Mouse (Mus musculus) ES-E14 (cell line): ENCODE results near the gene Pde7b. TPM values are rescaled to one million over a fixed set of nuclear protein-coding genes. Genes with fewer than 3 reads are reported as not detected.
A peak's percentile ranks its signal among the peaks of the same experiment; 100 is the strongest.

Experiments
- DNase-seq: peaks from one replicate; pipeline ENCODE4 v3.0.0-alpha.2; 2013; ENCODE audit warnings: low read depth, low spot score
- H3K27ac ChIP-seq: 2 replicates; pipeline ENCODE4 v1.5.1; 2012; ENCODE audit warnings: low read depth, mild to moderate bottlenecking, low read length, moderate library complexity, mixed read lengths; ENCODE audit not compliant: poor library complexity, insufficient read depth, severe bottlenecking
- H3K36me3 ChIP-seq: 2 replicates; pipeline ENCODE4 v1.6.1; 2012; ENCODE audit warnings: mild to moderate bottlenecking, low read length, moderate library complexity, mixed read lengths; ENCODE audit not compliant: control insufficient read depth, poor library complexity, insufficient read depth, severe bottlenecking
- H3K4me1 ChIP-seq, 2 experiments: fragments of 150-350 bp in 1 of 2; sonication (generic) in 1 of 2; 2 replicates each; pipeline ENCODE4 v1.6.1; 2012; ENCODE audit warnings: low read length in 2 of 2, mild to moderate bottlenecking in 1 of 2, mixed read lengths in 1 of 2; ENCODE audit not compliant: control insufficient read depth in 2 of 2, insufficient read depth in 2 of 2, poor library complexity in 1 of 2
- H3K4me3 ChIP-seq, 2 experiments: fragments of 150-350 bp in 1 of 2; sonication (generic) in 1 of 2; 2 replicates each; pipeline ENCODE4 v1.5.1; 2012; ENCODE audit warnings: low read length in 2 of 2, low read depth in 1 of 2, mild to moderate bottlenecking in 1 of 2, mixed read lengths in 1 of 2; ENCODE audit not compliant: insufficient read depth in 1 of 2, poor library complexity in 1 of 2, severe bottlenecking in 1 of 2
- H3K9ac ChIP-seq: 2 replicates; pipeline ENCODE4 v1.6.1; 2012; ENCODE audit warnings: low read depth, mild to moderate bottlenecking, low read length, mixed read lengths; ENCODE audit not compliant: poor library complexity, insufficient read depth, severe bottlenecking
- H3K9me3 ChIP-seq: fragments of 150-350 bp; sonication (generic); 2 replicates; pipeline ENCODE4 v1.6.1; 2012; ENCODE audit warnings: low read depth, mild to moderate bottlenecking, low read length; ENCODE audit not compliant: control insufficient read depth, insufficient read depth
- CHD2 ChIP-seq: IDR thresholded peaks from 2 replicates; pipeline ENCODE4 v1.6.1; 2014; ENCODE audit warnings: mild to moderate bottlenecking, low read depth, low read length, inconsistent platforms
- HCFC1 ChIP-seq: IDR thresholded peaks from 2 replicates; pipeline ENCODE4 v1.6.1; 2012; ENCODE audit warnings: low read length, inconsistent platforms, borderline replicate concordance; ENCODE audit not compliant: insufficient read depth
- MAFK ChIP-seq: IDR thresholded peaks from 2 replicates; pipeline ENCODE4 v1.6.1; 2014; ENCODE audit warnings: mild to moderate bottlenecking, low read depth, low read length, inconsistent platforms; ENCODE audit not compliant: insufficient read depth
- ZC3H11A ChIP-seq: IDR thresholded peaks from 2 replicates; pipeline ENCODE4 v1.6.1; 2012; ENCODE audit warnings: low read depth, mild to moderate bottlenecking, inconsistent platforms, low read length, borderline replicate concordance
- ZNF384 ChIP-seq: IDR thresholded peaks from 2 replicates; pipeline ENCODE4 v1.6.1; 2012; ENCODE audit warnings: low read depth, low read length, inconsistent platforms
- in situ Hi-C, 2 experiments: fragments of 600-800 bp; cut with MboI; formaldehyde crosslinking; loops; one replicate each; pipeline ENCODE4 v1.15.1; 2025; ENCODE audit warnings: low sequenced_read_pairs in 2 of 2, inconsistent platforms in 1 of 2; ENCODE audit not compliant: unreplicated experiment in 2 of 2
- total RNA-seq: library from RNA; depleted of rRNA; stranded (reverse); fragments of 300-350 nt; gene quantifications from 2 replicates; pipeline ENCODE4 v1.2.3, GENCODE M21; 2012; rRNA removed

Gene Pde7b
- total RNA-seq, 1 experiment: 0.13 TPM

- DNase-seq: no peak
- Histone ChIP-seq H3K4me1 (no peaks in the 10 kb centered on the region), H3K9ac (no peak overlapping the region), H3K4me3 (no peak overlapping the region), H3K27ac (no peak overlapping the region), H3K36me3 (no peaks in the 10 kb centered on the region), H3K9me3 (no peaks in the 10 kb centered on the region)
- in situ Hi-C loops: loop anchor here in 1 of 2 experiments (25.0 kb wide), 1 partner anchor 565 kb away; no protein-coding TSS in a partner anchor
- TF ChIP-seq ZC3H11A (peak; percentile 91), HCFC1 (no peak)
Observed at GRCm38 (mm10) chr10:20372046-20372445, 352.8 kb downstream of the Pde7b start.

DNA sequence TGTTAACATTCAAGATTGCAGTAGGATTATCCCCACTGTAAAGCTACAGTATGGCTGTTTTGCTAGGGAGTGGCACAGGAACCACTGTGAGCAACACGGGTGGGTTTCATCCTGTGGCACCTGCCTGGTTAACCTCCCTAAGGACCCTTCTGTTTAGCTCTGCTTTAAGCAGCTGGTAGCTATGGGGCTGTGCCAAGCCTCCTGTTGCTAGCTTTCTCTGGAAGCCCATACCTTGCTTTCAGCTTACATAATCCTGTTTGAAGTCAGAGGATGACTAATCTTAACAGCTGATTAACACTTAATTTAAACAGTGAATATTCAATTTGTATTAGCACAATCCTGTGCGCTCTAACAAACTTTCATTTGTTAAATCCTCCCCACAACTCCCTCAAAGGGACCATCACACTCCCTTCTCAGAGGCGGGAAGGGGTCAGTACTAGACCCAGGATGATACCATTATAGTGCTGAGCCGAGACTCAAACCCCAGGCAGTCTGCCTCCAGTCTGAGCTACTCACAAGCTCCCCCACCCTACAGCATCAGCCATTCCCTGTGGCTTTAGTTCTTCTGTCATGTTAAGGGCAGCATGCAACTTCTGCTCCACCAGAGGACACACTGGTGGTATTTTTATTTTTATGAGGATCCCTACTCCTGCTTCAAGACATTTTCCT is 362.3 kb downstream of the Pde7b start:
- no peak for DNase-seq
- Histone ChIP-seq H3K4me1 (0 out of 4 replicates have a peak, but pooled peaks cover 0 to 2% of the 10 kb centered on the region in 2 experiments), H3K27ac (no peak overlapping the region), H3K36me3 (peaks cover 6% of the 10 kb centered on the region), H3K9ac (no peak overlapping the region), H3K4me3 (no peak overlapping the region), H3K9me3 (no peaks in the 10 kb centered on the region)
- in situ Hi-C loops: loop anchor here in 1 of 2 experiments (25.0 kb wide), 1 partner anchor 575 kb away; no protein-coding TSS in a partner anchor
- TF ChIP-seq MAFK (no peak), ZNF384 (no peak), ZC3H11A (no peak), CHD2 (no peak), HCFC1 (no peak)

GRCm38 (mm10) chr10:20361542-20362449 is 363.1 kb downstream of the Pde7b start:
- peaks cover 9% of the 10 kb centered on the region for H3K36me3 ChIP-seq
- peak; percentile 72 for TF ChIP-seq ZC3H11A
- TF ChIP-seq CHD2: no peak
- no peak for TF ChIP-seq HCFC1
- TF ChIP-seq MAFK: no peak
- TF ChIP-seq ZNF384: no peak
- H3K9ac ChIP-seq: no peak overlapping the region
- in situ Hi-C loops: loop anchor here in 1 of 2 experiments (25.0 kb wide), 1 partner anchor 576 kb away; no protein-coding TSS in a partner anchor
- DNase-seq: no peak
- H3K27ac ChIP-seq: no peak overlapping the region
- no peaks in the 10 kb centered on the region for H3K9me3 ChIP-seq
- 0 out of 4 replicates have a peak, but pooled peaks cover 0 to 2% of the 10 kb centered on the region in 2 experiments for H3K4me1 ChIP-seq
- no peak overlapping the region for H3K4me3 ChIP-seq

DNA sequence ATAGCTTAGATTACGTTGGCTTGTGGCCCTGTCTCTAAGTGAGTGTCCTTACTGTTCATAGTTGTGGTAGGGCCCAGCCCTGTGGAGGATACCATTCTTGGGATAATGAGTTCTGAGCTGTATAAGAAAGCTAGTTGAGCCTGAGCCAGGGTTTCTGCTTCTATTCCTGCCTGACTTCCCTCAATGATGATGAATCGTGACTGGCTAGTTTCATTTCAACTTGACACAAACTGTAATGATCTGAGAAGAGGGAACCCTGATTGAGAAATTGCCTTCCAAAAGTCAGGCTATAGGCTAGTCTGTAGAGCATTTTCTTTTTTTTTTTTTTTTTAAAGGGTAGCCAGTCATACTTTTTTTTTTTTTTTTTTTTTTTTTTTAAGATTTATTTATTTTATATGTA is 376.0 kb downstream of the Pde7b start:
- H3K27ac ChIP-seq: no peak overlapping the region
- in situ Hi-C loops: no loop called here
- H3K36me3 ChIP-seq: peaks cover 11% of the 10 kb centered on the region
- no peak overlapping the region for H3K9ac ChIP-seq
- H3K9me3 ChIP-seq: no peaks in the 10 kb centered on the region
- no peak overlapping the region for H3K4me3 ChIP-seq
- no peak for DNase-seq
- TF ChIP-seq MAFK: no peak
- 0 out of 4 replicates have a peak, but pooled peaks cover 0 to 2% of the 10 kb centered on the region in 2 experiments for H3K4me1 ChIP-seq

Other genes with a start within 250 kb of the Pde7b start
- 5.4 and 8.1 TPM in 2 replicates for gene Ahi1, start 227.5 kb upstream of the Pde7b start, total RNA-seq